ENCODE assay signal across 9 mouse cellular contexts in genomic region chr14:34188629-34189028, GRCm38 (mm10). TPM values are rescaled to one million over a fixed set of nuclear protein-coding genes. Genes with fewer than 3 reads are reported as not detected.
DNase-seq lines count a peak whose midpoint lies in the region; ATAC-seq lines count a peak whose summit lies in the region.
"Had no signal": no experiment of that assay in that cellular context is flagged by ENCODE, and none has a peak within 500 bp of the region (broad histone marks: within the 10 kb centered on the region; RNA-seq: fewer than 3 reads in every experiment).

No protein-coding gene starts in this region.

- H3K27me3 ChIP-seq in hindbrain, embryonic 11.5 days (ENCODE audit: control insufficient read depth, insufficient read depth, low read length), result no peaks in the 10 kb centered on the region
- no peaks in the 10 kb centered on the region for H3K27me3 ChIP-seq in hindbrain, embryonic 12.5 days
- H3K27me3 ChIP-seq in neural tube, embryonic 11.5 days (ENCODE audit: control insufficient read depth, insufficient read depth, low read length), result no peaks in the 10 kb centered on the region
- H3K27me3 ChIP-seq: hindbrain, embryonic 15.5 days had no signal

- no peak overlapping the region for H3K4me2 ChIP-seq in hindbrain, embryonic 11.5 days (replicated peaks; ENCODE audit: low read depth, low read length)
- no peak overlapping the region for H3K4me2 ChIP-seq in hindbrain, embryonic 12.5 days (replicated peaks)
- no peak overlapping the region for H3K4me2 ChIP-seq in neural tube, embryonic 11.5 days (ENCODE audit: low read depth)
- H3K4me2 ChIP-seq: hindbrain, embryonic 15.5 days had no signal

- ATAC-seq in hindbrain, embryonic 11.5 days (ENCODE audit: low FRiP score), result no peak
- no peak for ATAC-seq in hindbrain, embryonic 12.5 days (ENCODE audit: low FRiP score)
- ATAC-seq in neural tube, embryonic 11.5 days (ENCODE audit: insufficient read depth, low FRiP score, low TSS enrichment), result no peak
- no peak for ATAC-seq in monocyte, adult 5-6 weeks (replicated peaks; ENCODE audit: insufficient number of reproducible peaks, low FRiP score, low TSS enrichment, poor library complexity, severe bottlenecking)

- no peak overlapping the region for H3K9ac ChIP-seq in hindbrain, embryonic 11.5 days (ENCODE audit: low read depth, low read length)
- H3K9ac ChIP-seq in hindbrain, embryonic 12.5 days, result no peak overlapping the region
- H3K9ac ChIP-seq in neural tube, embryonic 11.5 days (ENCODE audit: low read length), result no peak overlapping the region
- H3K9ac ChIP-seq: hindbrain, embryonic 15.5 days had no signal

- no peaks in the 10 kb centered on the region for H3K9me3 ChIP-seq in hindbrain, embryonic 11.5 days (ENCODE audit: control insufficient read depth, low read length)
- H3K9me3 ChIP-seq in hindbrain, embryonic 12.5 days (replicated peaks), result no peaks in the 10 kb centered on the region
- H3K9me3 ChIP-seq in neural tube, embryonic 11.5 days (ENCODE audit: control insufficient read depth, low read length), result no peaks in the 10 kb centered on the region
- H3K9me3 ChIP-seq: hindbrain, embryonic 15.5 days had no signal

- H3K4me3 ChIP-seq in hindbrain, embryonic 11.5 days (ENCODE audit: low read depth, low read length), result no peak overlapping the region
- H3K4me3 ChIP-seq in hindbrain, embryonic 12.5 days, result no peak overlapping the region
- no peak overlapping the region for H3K4me3 ChIP-seq in neural tube, embryonic 11.5 days (ENCODE audit: low read depth, low read length)
- H3K4me3 ChIP-seq: hindbrain, embryonic 15.5 days had no signal

- no peak overlapping the region for H3K27ac ChIP-seq in hindbrain, embryonic 11.5 days (ENCODE audit: low read depth, low read length)
- H3K27ac ChIP-seq in hindbrain, embryonic 12.5 days, result no peak overlapping the region
- H3K27ac ChIP-seq in neural tube, embryonic 11.5 days (ENCODE audit: low read depth, low read length), result no peak overlapping the region
- H3K27ac ChIP-seq: hindbrain, embryonic 15.5 days had no signal

- 68% methylated on average over 5 of the region's 5 CpGs for whole genome bisulfite sequencing in hindbrain, embryonic 11.5 days
- 65% methylated on average over 5 of the region's 5 CpGs for WGBS in hindbrain, embryonic 12.5 days
- WGBS in neural tube, embryonic 11.5 days, result 71% methylated on average over 5 of the region's 5 CpGs

- no peaks in the 10 kb centered on the region for H3K4me1 ChIP-seq in hindbrain, embryonic 11.5 days (replicated peaks; ENCODE audit: control insufficient read depth, insufficient read depth, low read length)
- H3K4me1 ChIP-seq in hindbrain, embryonic 12.5 days, result no peaks in the 10 kb centered on the region
- no peaks in the 10 kb centered on the region for H3K4me1 ChIP-seq in neural tube, embryonic 11.5 days (ENCODE audit: control insufficient read depth, insufficient read depth, low read length)
- H3K4me1 ChIP-seq: hindbrain, embryonic 15.5 days had no signal

- peak; percentile 21 for DNase-seq in hindbrain, embryonic 11.5 days (ENCODE audit: low spot score)
- DNase-seq in A20 (ENCODE audit: low read depth, low spot score) (peak; percentile 79), adipocyte (ENCODE audit: low spot score) (peak; percentile 7)
- peak; percentile 36 for DNase-seq in embryo, embryonic 11 days
- DNase-seq in kidney, postnatal 4 days, result peak; percentile 78 to 82
- DNase-seq in neural tube, embryonic 11.5 days (ENCODE audit: low spot score), result peak; percentile 35

- H3K36me3 ChIP-seq in hindbrain, embryonic 11.5 days (ENCODE audit: control insufficient read depth, insufficient read depth, low read length), result no peaks in the 10 kb centered on the region
- no peaks in the 10 kb centered on the region for H3K36me3 ChIP-seq in hindbrain, embryonic 12.5 days
- H3K36me3 ChIP-seq in neural tube, embryonic 11.5 days (ENCODE audit: control insufficient read depth, insufficient read depth, low read length), result no peaks in the 10 kb centered on the region

RNA-seq across cellular contexts. Expression of gene Gprin2, which starts 12.8 kb away (rescaled TPM):
- 0.33 and 0.74 TPM in 2 replicates for polyA plus RNA-seq in hindbrain, embryonic 11.5 days (2014; fragmentation: Nextera tagmentation; extraction: Ambion mirVana)
- 3.3 and 4.8 TPM in 2 replicates for polyA plus RNA-seq in hindbrain, embryonic 12.5 days (2016; fragmentation: Nextera tagmentation; extraction: Ambion mirVana)
- 0.54 and 1.1 TPM in 2 replicates for polyA plus RNA-seq in neural tube, embryonic 11.5 days (2014; fragmentation: Nextera tagmentation; extraction: Ambion mirVana)
- total RNA-seq in monocyte, adult 5-6 weeks (2017), result 0.10 TPM in 1 of 3 replicates, not detected in the others

RNA-seq across cellular contexts. Expression of gene Syt15, which starts 30.8 kb away (rescaled TPM):
- polyA plus RNA-seq in hindbrain, embryonic 11.5 days (2014; fragmentation: Nextera tagmentation; extraction: Ambion mirVana), result 0.32 TPM in 1 of 2 replicates, not detected in the other
- polyA plus RNA-seq in hindbrain, embryonic 12.5 days (2016; fragmentation: Nextera tagmentation; extraction: Ambion mirVana), result 0.36 and 0.59 TPM in 2 replicates
- 0.12 and 0.16 TPM in 2 replicates for polyA plus RNA-seq in neural tube, embryonic 11.5 days (2014; fragmentation: Nextera tagmentation; extraction: Ambion mirVana)
- 0.10 to 0.53 TPM in 2 of 3 replicates, not detected in the other for total RNA-seq in monocyte, adult 5-6 weeks (2017)

RNA-seq across cellular contexts. Expression of gene Npy4r, which starts 36.3 kb away (rescaled TPM):
- polyA plus RNA-seq in hindbrain, embryonic 11.5 days (2014; fragmentation: Nextera tagmentation; extraction: Ambion mirVana), result 0.04 TPM in 1 of 2 replicates, not detected in the other
- 0.05 and 0.10 TPM in 2 replicates for polyA plus RNA-seq in hindbrain, embryonic 12.5 days (2016; fragmentation: Nextera tagmentation; extraction: Ambion mirVana)
- not detected in 2 replicates for polyA plus RNA-seq in neural tube, embryonic 11.5 days (2014; fragmentation: Nextera tagmentation; extraction: Ambion mirVana)
- not detected in 3 replicates for total RNA-seq in monocyte, adult 5-6 weeks (2017)

Comparison
In these comparisons a context has a peak if more than half of its experiments do, and no peak if none do; other contexts are left out.
1. DNase-seq: peak in every context shown above with its lines; median percentile 80 in kidney, postnatal 4 days; 79 in A20; 36 in embryo, embryonic 11 days; 35 in neural tube, embryonic 11.5 days; 21 in hindbrain, embryonic 11.5 days; 7 in adipocyte.